Mouse (Mus musculus): Measurements from ENCODE around the gene Evi5. TPM values are rescaled to one million over a fixed set of nuclear protein-coding genes. Genes with fewer than 3 reads are reported as not detected.

Gene Evi5
- polyA plus RNA-seq, 1 experiment from 2014 or later, result 50.2 TPM

DNA sequence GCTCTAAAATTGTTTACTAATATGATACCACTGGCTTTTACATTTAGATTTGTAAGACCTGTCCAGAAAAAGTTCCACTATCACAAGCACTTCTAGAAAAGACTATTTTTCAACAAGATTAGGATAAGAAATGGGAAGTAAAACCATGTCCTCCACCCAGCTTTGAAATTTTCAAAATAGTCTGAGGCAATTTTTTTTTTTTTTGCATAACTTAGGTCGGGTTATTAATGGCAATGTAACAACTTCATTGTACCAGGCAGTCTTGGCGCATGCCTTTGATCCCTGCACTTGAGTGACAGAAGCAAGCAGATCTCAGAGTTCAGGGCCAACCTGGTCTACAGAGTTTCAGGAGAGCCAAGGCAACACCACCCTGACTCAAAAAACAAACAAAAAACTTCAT is 5.2 kb downstream of the Evi5 start:
- ATAC-seq (ENCODE audit: insufficient number of reproducible peaks, insufficient read depth, low FRiP score, low read depth), result no peak
- H3K4me2 ChIP-seq (ENCODE audit: low read length), result peak overlapping the region; percentile 73
- 63% methylated on average over 2 of the region's 2 CpGs for WGBS

DNA sequence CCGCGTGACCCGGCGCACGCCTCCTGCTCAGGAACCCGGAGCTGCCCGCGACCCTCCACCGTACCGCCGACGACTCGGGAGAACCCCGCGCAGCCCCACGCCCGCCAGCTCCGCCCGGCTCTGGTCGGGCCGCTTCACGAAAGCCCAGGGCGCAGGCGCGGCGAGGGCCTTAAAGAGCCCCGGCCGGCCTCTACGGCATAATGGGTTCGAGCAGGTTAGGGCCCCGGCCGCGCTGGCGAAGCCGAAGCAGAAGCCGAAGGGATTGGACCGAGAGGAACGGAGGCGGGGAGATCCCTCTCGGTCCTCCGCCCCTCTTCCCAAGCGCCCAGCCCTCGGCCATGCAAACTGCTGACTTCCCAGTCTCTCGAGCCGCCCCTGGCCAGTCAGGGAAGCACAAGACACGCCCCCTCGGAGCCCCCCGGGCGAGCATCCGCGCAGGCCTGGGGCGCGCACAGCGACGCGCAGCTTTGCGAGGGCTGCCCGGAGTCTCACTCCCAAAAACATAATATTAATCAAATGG is 5.9 kb downstream of the Evi5 start:
- peaks cover 12 to 47% of the 10 kb centered on the region in 2 experiments for H3K4me1 ChIP-seq (ENCODE audit: control insufficient read depth in 2 of 2, insufficient read depth in 2 of 2, low read length in 2 of 2)
- H3K27me3 ChIP-seq (ENCODE audit: control insufficient read depth, insufficient read depth, low read length), result no peaks in the 10 kb centered on the region
- no peaks in the 10 kb centered on the region for H3K9me3 ChIP-seq (ENCODE audit: control insufficient read depth, low read length)
- H3K27ac ChIP-seq (replicated peaks in 1 of 2; ENCODE audit: control insufficient read depth in 1 of 2, insufficient read depth in 1 of 2, low read depth in 2 of 2, low read length in 2 of 2), result peak overlapping the region; percentile 95 to 97
- peak overlapping the region; percentile 84 to 91 for H3K4me3 ChIP-seq (ENCODE audit: control insufficient read depth in 1 of 2, insufficient read depth in 1 of 2, low read depth in 1 of 2, low read length in 2 of 2)
- under 1% methylated on average over 55 of the region's 58 CpGs for WGBS
- peak overlapping the region; percentile 92 for H3K9ac ChIP-seq (ENCODE audit: low read length)
- peak overlapping the region; percentile 73 for H3K4me2 ChIP-seq (ENCODE audit: low read length)
- peak; percentile 95 for ATAC-seq (ENCODE audit: insufficient number of reproducible peaks, insufficient read depth, low FRiP score, low read depth)
- no peaks in the 10 kb centered on the region for H3K36me3 ChIP-seq (ENCODE audit: control insufficient read depth, insufficient read depth, low read length)

More for the DNA sequence above, 5.2 kb downstream of the Evi5 start:
- Histone ChIP-seq H3K9ac (ENCODE audit: low read length) (no peak overlapping the region), H3K4me3 (ENCODE audit: control insufficient read depth in 1 of 2, insufficient read depth in 1 of 2, low read depth in 1 of 2, low read length in 2 of 2) (peak overlapping the region in 1 of 2 experiments; percentile 91; a peak in 1 of 4 replicates), H3K27me3 (ENCODE audit: control insufficient read depth, insufficient read depth, low read length) (no peaks in the 10 kb centered on the region), H3K4me1 (ENCODE audit: control insufficient read depth in 2 of 2, insufficient read depth in 2 of 2, low read length in 2 of 2) (peaks cover 12 to 50% of the 10 kb centered on the region in 2 experiments), H3K27ac (replicated peaks in 1 of 2; ENCODE audit: control insufficient read depth in 1 of 2, insufficient read depth in 1 of 2, low read depth in 2 of 2, low read length in 2 of 2) (no peak overlapping the region), H3K36me3 (ENCODE audit: control insufficient read depth, insufficient read depth, low read length) (no peaks in the 10 kb centered on the region), H3K9me3 (ENCODE audit: control insufficient read depth, low read length) (no peaks in the 10 kb centered on the region)

DNA sequence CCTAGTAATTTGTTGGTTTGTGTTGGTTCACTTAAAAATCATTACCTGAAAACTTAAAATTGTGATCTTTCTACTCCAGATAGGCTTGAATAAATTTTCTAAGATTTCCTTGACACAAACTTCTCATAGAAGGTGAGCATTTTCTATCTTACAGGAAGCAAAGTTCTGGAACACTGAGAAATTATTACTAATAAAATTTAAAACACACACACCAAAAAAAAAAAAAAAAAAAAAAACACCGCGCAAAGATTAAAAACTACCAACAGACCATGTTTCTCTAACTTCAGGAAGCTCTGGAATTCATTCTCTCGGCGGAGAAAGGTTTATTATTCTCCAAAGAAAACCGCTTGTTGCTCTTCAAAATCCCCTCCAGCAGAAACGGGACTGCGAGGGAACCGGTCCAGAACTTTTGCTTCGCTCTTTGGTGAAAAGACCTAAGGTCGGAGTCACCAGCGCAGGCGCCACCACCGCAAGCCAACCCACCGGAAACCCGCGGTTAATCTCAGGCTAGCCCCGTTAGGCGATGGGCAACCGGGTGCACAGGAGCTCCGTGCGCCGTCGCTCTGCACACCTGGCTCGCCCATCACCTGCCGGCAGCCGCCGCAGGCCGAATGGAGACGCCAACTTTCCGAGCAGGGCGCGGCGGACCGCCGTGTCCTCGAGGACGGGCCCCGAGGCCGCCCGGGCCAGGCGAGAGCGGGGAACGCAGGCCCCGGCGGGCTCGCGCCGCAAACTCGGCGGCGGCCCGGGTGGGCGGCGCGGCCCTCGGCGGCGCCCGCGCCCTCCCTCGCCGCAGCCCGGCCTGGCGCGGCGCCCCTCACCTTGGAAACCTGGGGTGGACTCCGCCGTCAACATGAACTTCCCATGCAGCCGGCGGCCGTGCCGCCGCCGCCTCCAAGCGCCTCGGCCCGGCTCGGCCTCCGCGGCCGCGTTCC is 6.7 kb downstream of the Evi5 start:
- peaks cover 12 to 42% of the 10 kb centered on the region in 2 experiments for H3K4me1 ChIP-seq (ENCODE audit: control insufficient read depth in 2 of 2, insufficient read depth in 2 of 2, low read length in 2 of 2)
- WGBS, result under 1% methylated on average over 62 of the region's 82 CpGs
- H3K4me2 ChIP-seq (ENCODE audit: low read length), result peak overlapping the region; percentile 73
- H3K27ac ChIP-seq (replicated peaks in 1 of 2; ENCODE audit: control insufficient read depth in 1 of 2, insufficient read depth in 1 of 2, low read depth in 2 of 2, low read length in 2 of 2), result peak overlapping the region; percentile 95 to 97
- no peaks in the 10 kb centered on the region for H3K27me3 ChIP-seq (ENCODE audit: control insufficient read depth, insufficient read depth, low read length)
- H3K36me3 ChIP-seq (ENCODE audit: control insufficient read depth, insufficient read depth, low read length), result no peaks in the 10 kb centered on the region
- peak overlapping the region; percentile 92 for H3K9ac ChIP-seq (ENCODE audit: low read length)
- no peaks in the 10 kb centered on the region for H3K9me3 ChIP-seq (ENCODE audit: control insufficient read depth, low read length)
- peak overlapping the region; percentile 84 to 91 for H3K4me3 ChIP-seq (ENCODE audit: control insufficient read depth in 1 of 2, insufficient read depth in 1 of 2, low read depth in 1 of 2, low read length in 2 of 2)
- peak; percentile 63 for ATAC-seq (ENCODE audit: insufficient number of reproducible peaks, insufficient read depth, low FRiP score, low read depth)

DNA sequence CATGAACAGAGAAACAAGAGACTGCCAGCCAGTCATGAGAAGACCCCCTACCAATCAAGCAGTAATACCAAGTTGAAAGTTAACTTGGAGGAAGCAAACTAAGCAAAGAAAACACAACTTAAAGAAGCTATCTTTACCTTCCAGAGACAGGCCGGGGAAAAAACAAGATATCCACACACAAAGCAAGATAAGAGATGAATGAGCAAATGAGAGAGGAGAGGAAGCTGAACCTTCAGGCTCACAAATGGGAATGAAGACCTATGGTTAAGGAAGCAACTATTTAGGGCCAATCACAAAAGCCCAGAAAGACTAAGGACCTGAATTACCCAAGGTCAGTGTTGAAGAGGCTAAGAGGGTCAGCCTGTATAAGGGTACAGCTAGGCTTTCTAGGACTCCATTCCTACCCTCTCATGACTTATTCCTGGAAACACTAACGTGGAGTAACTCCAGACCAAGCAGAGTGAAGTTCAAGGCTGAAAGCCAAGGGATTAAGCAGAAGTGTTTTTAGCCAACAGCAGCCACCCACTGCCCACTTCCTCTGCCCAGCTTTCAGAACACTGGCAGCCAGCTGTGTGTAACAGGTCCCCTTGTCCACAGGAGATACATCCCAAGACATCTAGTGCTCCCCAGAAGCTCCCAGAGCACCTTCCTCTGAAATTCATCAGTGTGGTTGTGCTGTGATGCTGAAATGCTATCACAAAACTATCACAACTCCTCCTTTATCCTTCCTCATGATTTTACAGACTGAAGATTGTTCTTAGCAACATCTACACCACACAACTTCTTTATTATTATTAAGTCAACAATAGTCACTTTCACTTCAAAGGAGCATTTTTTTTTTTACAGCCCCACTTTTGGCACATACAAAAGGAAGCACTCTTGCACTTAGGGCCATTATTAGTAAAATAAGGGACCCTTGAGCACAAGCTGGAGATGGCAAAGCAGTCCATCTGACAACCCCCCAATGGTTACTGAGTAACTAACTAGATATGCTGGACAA is 8.5 kb downstream of the Evi5 start:
- no peaks in the 10 kb centered on the region for H3K27me3 ChIP-seq (ENCODE audit: control insufficient read depth, insufficient read depth, low read length)
- no peak overlapping the region for H3K4me3 ChIP-seq (ENCODE audit: control insufficient read depth in 1 of 2, insufficient read depth in 1 of 2, low read depth in 1 of 2, low read length in 2 of 2)
- no peak overlapping the region for H3K9ac ChIP-seq (ENCODE audit: low read length)
- no peaks in the 10 kb centered on the region for H3K36me3 ChIP-seq (ENCODE audit: control insufficient read depth, insufficient read depth, low read length)
- no peaks in the 10 kb centered on the region for H3K9me3 ChIP-seq (ENCODE audit: control insufficient read depth, low read length)
- ATAC-seq (ENCODE audit: insufficient number of reproducible peaks, insufficient read depth, low FRiP score, low read depth), result no peak
- peaks cover 6 to 32% of the 10 kb centered on the region in 2 experiments for H3K4me1 ChIP-seq (ENCODE audit: control insufficient read depth in 2 of 2, insufficient read depth in 2 of 2, low read length in 2 of 2)
- 13% methylated on average over 2 of the region's 2 CpGs for WGBS
- H3K27ac ChIP-seq (replicated peaks in 1 of 2; ENCODE audit: control insufficient read depth in 1 of 2, insufficient read depth in 1 of 2, low read depth in 2 of 2, low read length in 2 of 2), result peak overlapping the region; percentile 32 to 38; a peak in 3 of 4 replicates
- H3K4me2 ChIP-seq (ENCODE audit: low read length), result peak overlapping the region; percentile 73

DNA sequence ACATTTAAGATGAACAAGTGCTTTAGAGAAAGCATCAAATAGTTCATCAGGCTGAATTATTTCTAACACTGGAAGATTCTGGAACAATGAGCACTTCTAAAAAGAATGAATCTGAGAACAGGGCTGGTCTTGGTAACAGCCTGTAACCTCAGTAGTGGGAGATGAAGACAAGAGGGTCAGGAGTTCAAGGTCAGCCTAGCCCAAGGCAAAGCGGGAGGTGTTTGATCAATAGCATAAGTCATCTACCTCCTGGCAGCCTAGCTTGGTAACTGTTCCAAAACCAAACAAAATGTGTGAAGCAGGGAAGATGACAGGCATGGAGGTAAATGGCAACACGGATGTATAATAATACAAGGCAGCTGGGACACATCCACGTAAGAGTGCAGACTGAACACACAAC is 10.9 kb downstream of the Evi5 start:
- no peaks in the 10 kb centered on the region for H3K9me3 ChIP-seq (ENCODE audit: control insufficient read depth, low read length)
- no peaks in the 10 kb centered on the region for H3K27me3 ChIP-seq (ENCODE audit: control insufficient read depth, insufficient read depth, low read length)
- H3K4me2 ChIP-seq (ENCODE audit: low read length), result no peak overlapping the region
- no peaks in the 10 kb centered on the region for H3K36me3 ChIP-seq (ENCODE audit: control insufficient read depth, insufficient read depth, low read length)
- no peak overlapping the region for H3K9ac ChIP-seq (ENCODE audit: low read length)
- peaks cover 6 to 29% of the 10 kb centered on the region in 2 experiments for H3K4me1 ChIP-seq (ENCODE audit: control insufficient read depth in 2 of 2, insufficient read depth in 2 of 2, low read length in 2 of 2)
- no peak overlapping the region for H3K4me3 ChIP-seq (ENCODE audit: control insufficient read depth in 1 of 2, insufficient read depth in 1 of 2, low read depth in 1 of 2, low read length in 2 of 2)
- 82% methylated on average over 3 of the region's 3 CpGs for WGBS
- no peak for ATAC-seq (ENCODE audit: insufficient number of reproducible peaks, insufficient read depth, low FRiP score, low read depth)
- no peak overlapping the region for H3K27ac ChIP-seq (replicated peaks in 1 of 2; ENCODE audit: control insufficient read depth in 1 of 2, insufficient read depth in 1 of 2, low read depth in 2 of 2, low read length in 2 of 2)

DNA sequence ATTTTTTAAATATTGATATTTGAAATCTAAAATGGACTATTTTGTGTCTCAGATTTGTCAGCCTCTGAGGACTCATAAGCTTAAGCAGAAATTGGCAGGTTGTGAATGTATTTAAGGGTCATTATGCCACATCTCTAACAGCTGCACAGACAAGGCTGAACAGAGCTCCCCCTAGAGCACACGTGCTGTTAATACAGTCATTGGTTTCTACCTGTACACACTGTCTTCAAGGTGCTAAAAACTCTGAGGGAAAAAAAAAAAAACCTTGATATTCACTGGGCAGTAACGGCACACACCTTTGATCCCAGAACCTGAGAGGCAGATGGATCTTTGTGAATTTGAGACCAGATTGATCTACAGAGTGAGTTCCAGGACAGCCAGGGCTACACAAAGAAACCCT is 15.9 kb downstream of the Evi5 start:
- H3K27me3 ChIP-seq (ENCODE audit: control insufficient read depth, insufficient read depth, low read length), result no peaks in the 10 kb centered on the region
- peaks cover under 1 to 19% of the 10 kb centered on the region in 2 experiments for H3K4me1 ChIP-seq (ENCODE audit: control insufficient read depth in 2 of 2, insufficient read depth in 2 of 2, low read length in 2 of 2)
- H3K9ac ChIP-seq (ENCODE audit: low read length), result no peak overlapping the region
- H3K4me2 ChIP-seq (ENCODE audit: low read length), result no peak overlapping the region
- no peak for ATAC-seq (ENCODE audit: insufficient number of reproducible peaks, insufficient read depth, low FRiP score, low read depth)
- 50% methylated on average over 2 of the region's 2 CpGs for WGBS
- H3K9me3 ChIP-seq (ENCODE audit: control insufficient read depth, low read length), result no peaks in the 10 kb centered on the region
- H3K27ac ChIP-seq (replicated peaks in 1 of 2; ENCODE audit: control insufficient read depth in 1 of 2, insufficient read depth in 1 of 2, low read depth in 2 of 2, low read length in 2 of 2), result no peak overlapping the region
- H3K36me3 ChIP-seq (ENCODE audit: control insufficient read depth, insufficient read depth, low read length), result no peaks in the 10 kb centered on the region
- H3K4me3 ChIP-seq (ENCODE audit: control insufficient read depth in 1 of 2, insufficient read depth in 1 of 2, low read depth in 1 of 2, low read length in 2 of 2), result no peak overlapping the region

DNA sequence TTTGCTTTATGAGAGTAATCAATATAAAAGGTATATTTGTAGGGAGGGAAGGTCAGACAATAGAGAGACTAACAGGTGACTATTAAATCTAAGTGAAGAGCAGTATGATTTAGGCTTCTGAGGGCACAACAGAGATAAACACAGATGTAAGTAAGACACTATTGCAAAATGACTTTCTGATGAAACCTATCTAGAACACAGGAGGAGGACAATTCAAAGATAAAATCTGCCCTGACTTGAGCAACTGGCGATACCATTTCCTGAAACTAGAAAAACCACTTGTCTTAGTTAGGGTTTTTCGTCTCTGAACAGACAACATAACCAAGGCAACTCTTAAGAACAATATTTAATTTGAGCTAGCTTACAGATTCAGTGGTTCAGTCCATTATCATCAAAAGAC is 19.4 kb downstream of the Evi5 start:
- H3K4me1 ChIP-seq (ENCODE audit: control insufficient read depth in 2 of 2, insufficient read depth in 2 of 2, low read length in 2 of 2), result peaks cover 4 to 32% of the 10 kb centered on the region in 2 experiments
- 65% methylated on average over 2 of the region's 2 CpGs for WGBS
- no peaks in the 10 kb centered on the region for H3K9me3 ChIP-seq (ENCODE audit: control insufficient read depth, low read length)
- no peak overlapping the region for H3K4me3 ChIP-seq (ENCODE audit: control insufficient read depth in 1 of 2, insufficient read depth in 1 of 2, low read depth in 1 of 2, low read length in 2 of 2)
- H3K27me3 ChIP-seq (ENCODE audit: control insufficient read depth, insufficient read depth, low read length), result no peaks in the 10 kb centered on the region
- H3K4me2 ChIP-seq (ENCODE audit: low read length), result no peak overlapping the region
- no peak overlapping the region for H3K27ac ChIP-seq (replicated peaks in 1 of 2; ENCODE audit: control insufficient read depth in 1 of 2, insufficient read depth in 1 of 2, low read depth in 2 of 2, low read length in 2 of 2)
- ATAC-seq (ENCODE audit: insufficient number of reproducible peaks, insufficient read depth, low FRiP score, low read depth), result no peak
- no peak overlapping the region for H3K9ac ChIP-seq (ENCODE audit: low read length)
- H3K36me3 ChIP-seq (ENCODE audit: control insufficient read depth, insufficient read depth, low read length), result no peaks in the 10 kb centered on the region

Measured in heart, embryonic 14.5 days (tissue).